Mouse (Mus musculus) liver, embryonic 14.5 days (tissue): ENCODE measurements around the gene Ss18l1.

Source experiments
- CTCF ChIP-seq: IDR thresholded peaks from 2 replicates; pipeline ENCODE4 v1.5.1; 2016; ENCODE audit warnings: antibody characterized with exemption, low read depth, control low read depth
- EP300 ChIP-seq: IDR thresholded peaks from 2 replicates; pipeline ENCODE4 v1.6.1; 2016; ENCODE audit warnings: antibody characterized with exemption, low read depth

DNA sequence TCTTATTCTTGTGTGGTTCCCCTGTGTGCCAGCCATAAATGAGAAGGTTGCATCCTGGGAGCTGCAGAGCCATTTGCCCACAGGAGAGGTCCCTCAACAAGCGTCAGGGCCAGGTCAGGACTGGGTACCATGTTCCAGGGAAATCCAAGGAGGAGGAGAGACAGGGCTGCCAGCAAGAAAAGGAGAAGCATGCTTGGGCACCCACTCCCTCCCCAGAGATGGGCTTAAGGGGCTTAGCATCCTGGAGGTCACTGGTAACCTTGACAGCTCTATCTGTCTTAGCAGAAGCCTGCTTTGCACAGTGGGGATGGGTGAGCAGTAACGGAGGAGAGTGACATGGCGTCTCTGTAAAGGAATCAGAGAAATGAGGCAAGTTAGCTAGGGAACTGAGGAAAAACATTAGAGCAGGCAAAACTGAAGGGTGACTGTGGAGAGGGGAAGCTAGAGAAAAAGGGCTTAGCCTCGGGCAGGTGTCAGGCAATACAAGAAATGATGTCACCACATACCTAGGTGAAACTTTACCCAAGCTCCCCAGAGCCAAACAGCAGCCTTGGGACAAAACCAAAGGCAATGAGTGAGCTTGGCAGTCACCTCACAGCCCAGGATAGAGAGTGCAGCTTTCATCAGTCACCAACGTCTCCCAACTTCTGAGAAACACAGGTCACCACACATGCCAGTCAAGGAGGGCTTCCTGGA lies 36.5 kb upstream of the Ss18l1 start:
- no peak for TF ChIP-seq CTCF
- TF ChIP-seq EP300, result no peak
